Mouse (Mus musculus) right cerebral cortex, adult 18-20 months (tissue): ENCODE measurements at regions not wholly inside any gene's neighbourhood (a gene's known extent, or its start where the extent isn't known, plus 50 kb on each side); places are given as distances from the start of the nearest gene placed in this dataset.

ENCODE experiments used
- DNase-seq: peaks from one replicate; pipeline ENCODE4 v3.0.0; 2022; ENCODE audit warnings: mixed read lengths

- no peak for DNase-seq
These were observed 158.2 kb downstream of the Gm10295 start for GRCm38 (mm10) chr7:71193131-71193530.

- DNase-seq, result no peak
These were observed 161.0 kb downstream of the Gm10295 start for GRCm38 (mm10) chr7:71190161-71190711.

- no peak for DNase-seq
These were observed 161.5 kb downstream of the Gm10295 start for GRCm38 (mm10) chr7:71189757-71190156.

DNA sequence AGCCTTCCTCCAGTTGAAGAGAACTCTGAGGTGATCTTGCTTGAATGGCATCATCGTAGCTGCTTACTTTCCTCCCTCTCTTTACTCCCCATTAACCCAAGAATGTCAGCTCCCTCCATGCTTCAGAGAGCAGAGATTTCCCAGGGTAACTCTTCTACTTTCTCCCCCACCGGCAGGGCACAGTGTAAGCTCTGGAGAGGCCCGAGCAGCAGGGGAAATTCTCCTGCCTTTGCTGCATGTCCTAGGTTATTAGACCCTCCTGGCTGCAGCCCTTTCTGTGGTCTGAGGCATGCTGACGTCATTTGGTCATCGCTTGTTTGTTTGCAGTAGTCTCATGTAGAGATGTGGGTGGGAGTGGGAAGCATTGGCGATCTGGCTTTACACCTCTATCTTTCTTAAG is 163.2 kb downstream of the Gm10295 start:
- no peak for DNase-seq

DNA sequence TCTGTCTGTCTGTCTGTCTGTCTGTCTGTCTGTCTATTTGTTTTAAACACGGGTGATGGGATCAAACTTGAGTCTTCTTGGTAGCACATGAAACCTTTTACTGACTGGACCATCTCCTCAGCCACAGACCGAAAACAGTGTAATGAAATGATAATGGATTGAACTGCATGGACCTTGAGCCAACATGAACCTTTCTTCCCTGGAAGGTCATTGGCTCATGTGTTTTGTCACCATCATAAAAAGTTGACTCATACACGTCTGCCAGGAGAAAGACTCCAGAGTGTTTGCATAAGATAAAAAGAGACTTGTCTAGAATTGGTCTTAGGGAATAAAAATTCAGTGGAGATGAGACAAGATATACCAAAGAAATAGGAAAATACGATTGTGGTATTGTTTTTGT is 176.4 kb downstream of the Gm10295 start:
- no peak for DNase-seq

DNA sequence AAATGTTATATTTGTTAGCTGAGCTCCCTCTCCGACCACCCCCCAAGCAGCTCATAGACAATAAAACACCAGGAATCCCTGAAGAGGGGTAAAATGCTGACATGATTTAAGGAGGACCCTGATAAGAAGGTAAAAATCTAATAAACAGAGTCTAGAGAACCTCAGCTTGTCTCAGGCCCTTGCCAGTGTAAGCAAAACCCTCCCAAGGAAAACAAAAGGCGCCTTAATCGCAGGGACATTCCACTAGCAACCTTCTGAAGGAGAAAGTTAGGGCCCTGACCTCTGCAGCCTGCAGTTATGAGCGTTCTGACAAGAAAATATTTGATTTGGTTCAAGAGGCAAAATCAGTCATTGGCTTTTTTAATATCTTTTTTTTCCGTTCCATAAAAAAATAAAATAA is 212.2 kb downstream of the Gm10295 start:
- no peak for DNase-seq

GRCm38 (mm10) chr7:71129981-71130380 is 221.3 kb downstream of the Gm10295 start:
- no peak for DNase-seq

- DNase-seq, result no peak
These were observed 222.4 kb downstream of the Gm10295 start for GRCm38 (mm10) chr7:71128928-71129327.

DNA sequence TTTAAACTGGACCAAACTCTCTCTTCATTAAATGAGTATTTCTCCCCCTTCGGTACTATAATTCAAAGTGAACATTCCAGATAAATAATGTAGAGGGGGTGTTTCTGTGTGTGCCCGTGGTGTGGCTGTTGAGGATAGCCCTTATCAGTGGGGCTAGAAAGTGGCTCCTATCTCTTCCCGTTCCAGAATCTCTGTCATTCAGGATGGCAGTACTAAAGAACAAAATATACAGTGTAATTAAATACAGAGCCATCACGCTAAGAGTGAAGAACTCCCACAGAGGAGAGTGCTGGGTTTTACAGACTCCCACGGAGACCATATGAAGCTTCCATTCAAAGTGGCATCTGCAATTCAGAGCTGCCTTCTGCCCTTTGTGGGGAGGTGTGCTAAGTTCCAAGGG is 229.8 kb downstream of the Gm10295 start:
- no peak for DNase-seq

GRCm38 (mm10) chr7:71120975-71121374 is 230.3 kb downstream of the Gm10295 start:
- no peak for DNase-seq

DNA sequence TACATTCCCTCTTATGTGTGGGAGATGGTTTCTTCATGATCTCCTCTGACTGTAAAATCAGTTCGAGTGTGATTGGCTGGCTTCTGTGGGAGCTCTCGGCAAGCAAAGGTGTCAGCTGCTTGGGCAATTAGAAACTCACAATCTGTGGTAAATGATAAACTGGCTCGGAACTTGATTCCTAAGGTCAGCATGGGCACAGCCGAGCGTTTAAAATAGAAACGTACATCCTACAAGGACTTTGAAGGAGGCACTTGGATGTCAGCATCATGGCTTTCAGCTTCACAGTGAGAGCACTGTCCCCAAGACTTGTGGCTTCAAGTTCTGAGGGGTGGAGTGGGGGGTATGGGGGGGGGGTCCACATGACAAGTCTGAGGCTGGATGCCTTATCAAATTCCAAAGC is 231.3 kb downstream of the Gm10295 start:
- DNase-seq, result no peak

- DNase-seq, result no peak
These were observed 244.2 kb downstream of the Gm10295 start for GRCm38 (mm10) chr7:71107101-71107500.

DNA sequence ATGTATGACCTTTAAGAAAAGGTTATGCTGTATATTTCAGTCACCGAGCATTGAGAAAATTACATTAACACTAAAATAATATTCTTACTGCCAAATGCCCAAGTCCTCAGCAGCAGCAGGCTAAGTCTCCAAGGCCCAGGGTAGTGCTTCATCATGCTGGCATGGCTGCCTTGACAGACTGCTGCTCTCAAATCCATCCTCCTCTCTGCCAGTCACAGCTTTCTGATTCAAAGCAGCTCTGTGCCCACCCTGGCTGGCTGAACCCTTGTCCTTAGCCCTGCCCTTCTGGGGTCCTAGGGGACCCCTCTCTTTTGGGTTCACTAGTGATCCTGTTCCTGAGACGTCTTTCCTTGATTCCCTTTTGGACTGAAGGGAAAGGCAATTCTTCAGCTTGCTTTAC is 251.0 kb downstream of the Gm10295 start:
- DNase-seq, result no peak

- no peak for DNase-seq
These were observed 253.0 kb downstream of the Gm10295 start for GRCm38 (mm10) chr7:71098276-71098675.

- DNase-seq, result no peak
These were observed 257.9 kb downstream of the Gm10295 start for GRCm38 (mm10) chr7:71093301-71093939.

DNA sequence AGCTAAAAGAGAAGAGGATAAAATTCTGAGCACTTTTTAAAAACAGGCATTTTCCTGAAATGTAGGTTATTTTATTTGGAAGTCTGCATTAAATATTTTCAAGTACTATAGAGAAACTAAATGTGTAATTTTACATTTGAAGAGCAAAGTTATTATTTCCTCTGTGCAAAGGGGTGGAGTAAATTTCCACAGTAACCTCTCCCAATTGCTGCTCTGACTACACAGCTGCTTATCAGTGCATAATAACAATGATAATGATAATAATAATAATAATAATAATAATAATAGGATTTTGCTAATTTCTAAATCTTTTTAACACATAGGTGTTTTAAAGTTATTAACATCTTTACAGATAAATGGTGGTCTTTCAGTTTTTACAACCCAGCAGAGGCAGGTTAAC is 258.5 kb downstream of the Gm10295 start:
- DNase-seq, result no peak

- no peak for DNase-seq
These were observed 259.0 kb downstream of the Gm10295 start for GRCm38 (mm10) chr7:71092301-71092700.

DNA sequence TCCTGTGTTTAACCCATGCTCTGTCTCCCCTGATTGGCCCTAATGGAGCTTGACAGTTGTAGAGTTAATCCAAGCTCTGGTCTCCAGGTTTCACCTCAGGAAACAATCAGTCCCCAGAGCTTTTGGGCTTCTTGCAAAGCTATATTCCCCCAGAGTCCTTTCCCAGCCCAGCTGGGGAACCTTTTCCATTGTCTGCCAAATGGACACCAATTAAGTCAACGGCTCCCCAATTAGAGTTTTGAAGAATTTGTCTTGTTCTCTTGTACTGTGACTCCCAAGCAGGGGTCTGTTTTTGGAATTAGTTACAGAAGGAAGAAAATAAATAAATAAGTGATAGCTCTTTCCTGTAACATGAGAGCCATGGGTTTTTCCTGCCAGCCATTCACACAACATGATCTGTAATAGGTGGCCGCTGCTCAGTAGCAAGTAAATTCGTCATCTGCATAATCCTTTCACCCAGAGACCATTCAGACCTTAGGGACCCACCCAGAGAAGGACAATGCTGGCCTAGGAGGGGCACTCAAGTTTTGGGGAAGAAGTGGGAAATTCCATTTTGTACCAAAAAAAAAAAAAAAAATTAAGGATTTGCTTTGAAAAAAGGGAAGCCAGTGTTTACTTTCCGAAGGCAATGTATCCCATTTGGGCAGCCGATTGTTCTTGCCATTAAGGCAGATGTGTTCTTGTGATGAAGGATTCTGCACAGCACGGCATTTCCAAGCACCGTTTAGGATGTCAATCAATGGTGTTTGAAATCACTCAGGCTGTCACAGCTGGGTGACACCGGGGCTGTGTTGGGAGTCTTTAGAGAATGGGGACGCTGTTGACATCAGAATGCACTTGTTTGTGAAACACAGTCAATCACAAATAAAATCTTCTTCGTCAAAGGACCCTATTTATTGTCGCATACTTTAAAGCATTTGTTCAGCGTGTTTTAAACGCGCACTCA is 286.6 kb downstream of the Gm10295 start:
- DNase-seq, result no peak

DNA sequence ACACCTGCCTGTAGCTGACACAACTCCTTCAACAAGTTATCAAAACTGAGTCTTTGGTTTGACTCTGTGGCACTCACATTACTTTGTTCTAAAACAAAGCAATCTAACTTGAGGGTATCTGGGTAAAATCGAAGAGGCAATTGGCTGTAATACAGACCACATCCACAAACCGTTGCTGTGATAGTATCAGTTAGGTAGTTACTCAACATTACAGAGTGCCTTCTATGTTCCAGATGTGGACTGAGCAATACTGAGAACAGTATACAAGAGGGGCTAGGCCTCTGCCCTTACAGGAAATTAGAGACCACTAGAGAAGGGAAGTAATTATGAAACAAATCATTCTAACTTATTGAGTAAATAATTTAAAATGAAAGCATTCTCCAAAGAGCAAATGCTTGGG is 300.5 kb downstream of the Gm10295 start:
- no peak for DNase-seq

DNA sequence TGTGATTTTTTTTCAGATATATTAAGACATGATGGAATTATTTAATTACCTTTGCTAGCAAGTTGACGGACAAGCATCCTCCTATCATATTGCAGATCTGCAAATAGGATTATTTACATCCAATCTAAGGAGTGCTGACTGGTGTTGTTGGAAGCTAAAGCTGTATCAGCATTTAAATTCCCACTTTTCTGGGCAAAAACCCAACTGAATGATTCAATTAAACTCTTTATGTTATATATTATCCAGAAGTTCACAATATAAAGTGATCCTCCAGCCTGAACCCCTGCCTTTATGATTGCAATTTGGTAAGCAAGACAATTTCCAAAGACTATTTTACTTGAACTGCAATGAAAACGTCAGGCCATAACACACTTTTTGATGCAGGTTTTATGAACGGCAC is 304.1 kb downstream of the Gm10295 start:
- DNase-seq, result no peak

GRCm38 (mm10) chr7:71046596-71046995 is 304.7 kb downstream of the Gm10295 start:
- DNase-seq, result no peak

- DNase-seq, result no peak
These were observed 307.5 kb downstream of the Gm10295 start for GRCm38 (mm10) chr7:71043789-71044188.

GRCm38 (mm10) chr7:71043128-71043527 is 308.2 kb downstream of the Gm10295 start:
- DNase-seq, result no peak

DNA sequence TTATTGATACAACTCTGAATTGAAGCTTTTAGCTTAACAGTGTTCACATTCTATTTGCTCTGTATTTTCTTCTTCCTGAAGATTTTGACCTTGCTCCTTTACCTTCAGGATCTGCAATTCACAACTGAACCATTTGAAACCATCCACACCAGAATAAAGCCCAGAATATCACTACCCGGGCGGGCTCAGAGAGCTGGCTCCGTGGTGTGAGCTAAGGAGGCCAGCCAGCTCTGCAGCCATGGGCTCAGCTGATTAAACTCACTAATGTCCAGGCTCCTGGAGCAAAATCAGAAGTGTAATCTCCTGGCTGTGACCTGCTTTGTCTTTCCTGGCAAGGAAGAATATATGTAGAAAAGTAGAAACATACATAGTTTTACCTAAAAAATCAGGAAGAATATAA is 309.9 kb downstream of the Gm10295 start:
- DNase-seq, result no peak
